Mouse (Mus musculus) intestine, postnatal 0 days (tissue): Measurements from ENCODE around the gene Tas2r117. TPM values are rescaled to one million over a fixed set of nuclear protein-coding genes. Genes with fewer than 3 reads are reported as not detected.

Source experiments
- ATAC-seq: fragments of 200-750 bp; cut with Nextera tagmentation; 2 replicates; pipeline ENCODE4 v1.8.0; 2017; ENCODE audit warnings: mild to moderate bottlenecking, moderate TSS enrichment, moderate library complexity
- H3K27ac ChIP-seq: fragments of 300-500 bp; sonication (generic); 2 replicates; pipeline ENCODE4 v1.5.1; 2014; ENCODE audit warnings: mild to moderate bottlenecking, low read depth, low read length, moderate library complexity
- H3K27me3 ChIP-seq: fragments of 300-500 bp; sonication (generic); replicated peaks from 2 replicates; pipeline ENCODE4 v1.6.1; 2014; ENCODE audit warnings: low read length, mixed read lengths; ENCODE audit not compliant: control insufficient read depth, insufficient read depth
- H3K36me3 ChIP-seq: fragments of 300-500 bp; sonication (generic); 2 replicates; pipeline ENCODE4 v1.6.1; 2014; ENCODE audit warnings: mild to moderate bottlenecking, moderate library complexity; ENCODE audit not compliant: control insufficient read depth, insufficient read depth
- H3K4me1 ChIP-seq: fragments of 300-500 bp; sonication (generic); replicated peaks from 2 replicates; pipeline ENCODE4 v1.6.1; 2014; ENCODE audit warnings: antibody characterized with exemption, low read length, mixed read lengths; ENCODE audit not compliant: control insufficient read depth, insufficient read depth
- H3K4me2 ChIP-seq: fragments of 300-500 bp; sonication (generic); replicated peaks from 2 replicates; pipeline ENCODE4 v1.6.1; 2014; ENCODE audit warnings: low read depth, mild to moderate bottlenecking, moderate library complexity
- H3K4me3 ChIP-seq: fragments of 300-500 bp; sonication (generic); 2 replicates; pipeline ENCODE4 v1.5.1; 2014; ENCODE audit warnings: low read depth, low read length
- H3K9ac ChIP-seq: fragments of 300-500 bp; sonication (generic); 2 replicates; pipeline ENCODE4 v1.6.1; 2014; ENCODE audit warnings: mild to moderate bottlenecking, low read depth, low read length
- H3K9me3 ChIP-seq: fragments of 300-500 bp; sonication (generic); 2 replicates; pipeline ENCODE4 v1.6.1; 2016; ENCODE audit warnings: mixed run types; ENCODE audit not compliant: control insufficient read depth
- CTCF ChIP-seq: sonication (generic); IDR thresholded peaks from 2 replicates; pipeline ENCODE4 v1.5.1; 2016; ENCODE audit warnings: low read depth, mild to moderate bottlenecking, control low read depth, antibody characterized with exemption, moderate library complexity
- WGBS: fragments of 180-500 bp; shearing (Covaris S2); extraction: QIAGEN DNeasy Blood & Tissue Kit; methylation state at CpG from one replicate; pipeline ENCODE4 v1.1.7; 2014; 5-methylcytosine and 5-hydroxymethylcytosine counted together
- polyA plus RNA-seq: library from polyadenylated mRNA; unstranded; fragments of >200 nt; fragmentation: Nextera tagmentation; extraction: Ambion mirVana; gene quantifications from 2 replicates; pipeline ENCODE4 v1.2.1, GENCODE M21; 2015

Gene Tas2r117
- polyA plus RNA-seq: not detected in 2 replicates

DNA sequence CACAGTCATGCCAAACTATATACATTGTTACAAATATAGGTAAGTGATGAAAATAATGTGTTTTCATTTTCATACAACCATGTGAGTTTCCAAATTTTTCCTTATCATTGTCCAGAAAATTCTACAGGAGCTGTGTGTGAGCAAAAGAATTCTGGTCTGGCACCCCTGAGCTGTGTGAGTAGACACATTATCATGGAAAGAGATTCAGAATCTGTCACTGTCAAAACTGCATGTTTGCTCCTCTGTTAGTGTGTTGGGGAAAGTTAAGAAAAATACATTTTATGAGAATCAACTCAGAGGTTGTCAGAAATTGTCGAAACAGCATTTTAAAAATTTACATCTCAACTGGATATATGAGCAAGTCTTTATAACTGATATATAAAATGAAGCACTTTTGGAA lies at the start of gene Tas2r117:
Tas2r117 (plus strand) TSS at position 301 of the 400 bp plus-strand sequence.
- no peaks in the 10 kb centered on the region for H3K4me1 ChIP-seq
- no peaks in the 10 kb centered on the region for H3K27me3 ChIP-seq
- H3K4me3 ChIP-seq: no peak within 1 kb of the TSS
- H3K9ac ChIP-seq: no peak within 1 kb of the TSS
- no peak for ATAC-seq
- WGBS: 79% methylated on average over 1 of the region's 1 CpGs
- no peak for TF ChIP-seq CTCF
- no peaks in the 10 kb centered on the region for H3K9me3 ChIP-seq
- no peak within 1 kb of the TSS for H3K4me2 ChIP-seq
- no peak within 1 kb of the TSS for H3K27ac ChIP-seq
- H3K36me3 ChIP-seq: no peaks in the 10 kb centered on the region

DNA sequence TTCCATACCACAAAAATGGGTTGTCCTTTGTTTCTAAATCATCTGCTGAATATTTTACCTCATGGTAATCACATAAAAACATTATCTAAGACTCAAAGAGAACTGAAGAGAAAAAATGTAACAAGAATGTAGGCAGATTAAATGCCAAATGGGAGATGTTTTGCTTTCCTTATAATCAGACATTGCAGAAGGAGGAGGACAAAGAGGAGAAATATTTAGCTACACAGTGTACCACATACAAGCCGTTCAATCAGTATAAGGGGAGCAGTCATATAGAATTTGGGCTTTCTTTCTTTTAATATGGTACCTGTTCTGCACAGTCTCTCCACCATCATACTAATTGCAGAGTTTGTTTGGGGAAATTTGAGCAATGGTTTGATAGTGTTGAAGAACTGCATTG lies 48.2 kb upstream of the Tas2r117 start, which contains the start of gene Tas2r124:
Tas2r124 (plus strand) TSS at position 301 of the 400 bp plus-strand sequence.
- H3K4me1 ChIP-seq: no peaks in the 10 kb centered on the region
- no peak for TF ChIP-seq CTCF
- 74% methylated on average over 1 of the region's 1 CpGs for WGBS
- H3K4me2 ChIP-seq: no peak within 1 kb of the TSS
- H3K9me3 ChIP-seq: no peaks in the 10 kb centered on the region
- no peak within 1 kb of the TSS for H3K9ac ChIP-seq
- no peak for ATAC-seq
- H3K27ac ChIP-seq: no peak within 1 kb of the TSS
- no peaks in the 10 kb centered on the region for H3K36me3 ChIP-seq
- no peaks in the 10 kb centered on the region for H3K27me3 ChIP-seq
- no peak within 1 kb of the TSS for H3K4me3 ChIP-seq

DNA sequence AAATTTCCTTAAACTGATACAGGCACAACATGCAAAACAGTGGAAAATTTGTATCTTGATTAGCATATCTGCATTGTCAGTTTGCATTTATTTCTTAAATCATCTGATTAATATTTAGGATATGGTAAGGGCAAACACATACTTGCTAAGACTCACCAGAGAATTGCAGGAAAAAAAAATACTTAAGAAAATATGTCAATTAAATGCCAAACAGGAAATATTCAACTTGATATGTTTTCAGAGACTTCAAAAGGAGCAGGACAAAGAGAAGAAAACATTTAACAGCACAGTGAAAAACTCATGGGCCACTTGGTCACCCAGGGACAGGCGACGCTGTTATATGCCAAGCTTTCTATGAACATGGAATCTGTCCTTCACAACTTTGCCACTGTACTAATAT lies 40.8 kb upstream of the Tas2r117 start, which contains the start of gene Tas2r102:
Tas2r102 (plus strand) TSS at position 301 of the 400 bp plus-strand sequence.
- Histone ChIP-seq H3K27ac (no peak within 1 kb of the TSS), H3K4me3 (no peak within 1 kb of the TSS), H3K4me2 (no peak within 1 kb of the TSS), H3K4me1 (no peaks in the 10 kb centered on the region), H3K27me3 (no peaks in the 10 kb centered on the region), H3K9me3 (no peaks in the 10 kb centered on the region), H3K36me3 (no peaks in the 10 kb centered on the region), H3K9ac (no peak within 1 kb of the TSS)
- no peak for TF ChIP-seq CTCF
- ATAC-seq: no peak
- WGBS: 95% methylated on average over 2 of the region's 2 CpGs

DNA sequence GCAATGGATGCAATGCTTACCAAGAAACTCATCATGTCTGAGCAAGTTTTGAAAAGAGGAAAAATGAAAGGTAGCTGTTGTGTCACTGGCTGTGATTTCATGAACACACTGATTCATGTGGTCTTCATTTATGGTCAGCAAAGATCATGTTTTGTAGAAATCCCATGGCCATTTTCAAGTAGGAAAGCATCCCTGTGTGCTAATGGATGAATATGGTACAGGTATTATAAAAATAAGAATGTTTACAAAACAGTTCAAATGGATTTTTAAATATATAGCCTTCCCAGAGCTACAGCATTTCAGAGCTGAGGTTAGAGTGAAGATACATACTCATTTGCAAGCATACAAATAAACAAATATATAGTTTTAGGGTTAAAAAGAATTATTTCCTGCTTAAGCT lies 24.6 kb upstream of the Tas2r117 start, which contains the start of gene Tas2r136:
Tas2r136 (minus strand) TSS at position 101 of the 400 bp plus-strand sequence.
- TF ChIP-seq CTCF: no peak
- ATAC-seq: no peak
- Histone ChIP-seq H3K9me3 (no peaks in the 10 kb centered on the region), H3K4me3 (no peak within 1 kb of the TSS), H3K4me1 (no peaks in the 10 kb centered on the region), H3K27ac (no peak within 1 kb of the TSS), H3K36me3 (no peaks in the 10 kb centered on the region), H3K4me2 (no peak within 1 kb of the TSS), H3K27me3 (no peaks in the 10 kb centered on the region), H3K9ac (no peak within 1 kb of the TSS)

DNA sequence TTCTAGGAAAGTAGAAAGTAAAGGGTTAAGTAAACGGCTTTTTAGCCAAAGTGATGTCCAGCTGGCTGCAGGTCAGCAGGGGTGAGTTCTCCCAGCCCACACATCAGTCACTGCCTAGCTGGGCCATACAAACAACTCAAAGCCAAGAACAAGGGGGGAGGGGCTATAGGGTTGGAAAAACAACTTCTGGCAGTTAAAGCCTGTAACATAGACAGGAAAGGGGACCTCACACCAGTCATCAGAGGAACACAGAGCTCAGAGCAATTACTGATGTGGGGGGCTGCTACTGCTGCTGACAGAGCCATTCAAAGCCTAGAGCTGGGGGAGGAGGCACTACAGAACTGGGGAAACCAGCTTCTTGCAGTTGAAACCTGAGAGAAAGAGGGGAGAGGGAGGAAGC lies 7.2 kb upstream of the Tas2r117 start:
- Histone ChIP-seq H3K27me3 (no peaks in the 10 kb centered on the region), H3K9me3 (peaks cover 3% of the 10 kb centered on the region; the same call in 1 of the 2 replicates), H3K4me3 (no peak overlapping the region), H3K27ac (no peak overlapping the region), H3K9ac (no peak overlapping the region), H3K36me3 (no peaks in the 10 kb centered on the region), H3K4me1 (no peaks in the 10 kb centered on the region), H3K4me2 (no peak overlapping the region)
- ATAC-seq: no peak
- no peak for TF ChIP-seq CTCF
- WGBS: 39% methylated on average over 1 of the region's 1 CpGs

DNA sequence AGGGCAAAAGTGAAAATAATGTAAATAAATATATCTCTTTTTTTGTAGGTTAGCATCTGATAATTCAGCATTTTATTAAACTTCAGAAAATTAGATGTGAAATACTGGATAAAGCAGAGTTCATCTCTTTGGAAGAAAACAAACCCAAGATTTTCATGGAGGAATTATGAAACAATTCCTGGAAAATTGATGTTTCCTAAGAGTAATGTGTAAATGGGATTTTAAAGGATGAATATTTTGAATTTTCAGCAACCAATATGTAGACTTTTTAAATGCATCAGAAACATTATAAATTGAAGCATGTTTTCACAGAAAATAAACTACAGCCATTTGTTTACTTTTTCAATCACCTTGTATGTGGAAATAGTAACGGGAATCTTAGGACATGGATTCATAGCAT lies 44.2 kb downstream of the Tas2r117 start, which contains the start of gene Tas2r123:
Tas2r123 (plus strand) TSS at position 301 of the 400 bp plus-strand sequence.
- WGBS: 79% methylated on average over 1 of the region's 1 CpGs
- Histone ChIP-seq H3K4me3 (no peak within 1 kb of the TSS), H3K27me3 (no peaks in the 10 kb centered on the region), H3K9ac (no peak within 1 kb of the TSS), H3K27ac (no peak within 1 kb of the TSS), H3K4me1 (no peaks in the 10 kb centered on the region), H3K4me2 (no peak within 1 kb of the TSS), H3K9me3 (no peaks in the 10 kb centered on the region), H3K36me3 (no peaks in the 10 kb centered on the region)
- no peak for TF ChIP-seq CTCF
- ATAC-seq: no peak

Other genes starting within 250 kb of the Tas2r117 start
- gene Prh1, start 233.0 kb upstream of the Tas2r117 start, polyA plus RNA-seq: not detected in 2 replicates
- gene Prp2, start 206.9 kb upstream of the Tas2r117 start, polyA plus RNA-seq: not detected in 2 replicates
- not detected in 2 replicates for gene A630073D07Rik, start 151.3 kb upstream of the Tas2r117 start, polyA plus RNA-seq
- gene Tas2r120, start 145.9 kb upstream of the Tas2r117 start, polyA plus RNA-seq: not detected in 2 replicates
- not detected in 2 replicates for gene Tas2r121, start 101.8 kb upstream of the Tas2r117 start, polyA plus RNA-seq
- gene Tas2r122, start 90.9 kb upstream of the Tas2r117 start, polyA plus RNA-seq: not detected in 2 replicates
- not detected in 2 replicates for gene Tas2r115, start 64.8 kb upstream of the Tas2r117 start, polyA plus RNA-seq
- gene Tas2r124, start 48.1 kb upstream of the Tas2r117 start, polyA plus RNA-seq: not detected in 2 replicates
- not detected in 2 replicates for gene Tas2r102, start 40.7 kb upstream of the Tas2r117 start, polyA plus RNA-seq
- not detected in 2 replicates for gene Tas2r136, start 24.7 kb upstream of the Tas2r117 start, polyA plus RNA-seq
- not detected in 2 replicates for gene Tas2r123, start 44.3 kb downstream of the Tas2r117 start, polyA plus RNA-seq
- not detected in 2 replicates for gene Tas2r116, start 52.6 kb downstream of the Tas2r117 start, polyA plus RNA-seq
- not detected in 2 replicates for gene Tas2r110, start 65.2 kb downstream of the Tas2r117 start, polyA plus RNA-seq
- gene Tas2r113, start 90.2 kb downstream of the Tas2r117 start, polyA plus RNA-seq: not detected in 2 replicates
- gene Tas2r125, start 106.8 kb downstream of the Tas2r117 start, polyA plus RNA-seq: not detected in 2 replicates
- gene Tas2r129, start 148.3 kb downstream of the Tas2r117 start, polyA plus RNA-seq: not detected in 2 replicates
- not detected in 2 replicates for gene Tas2r131, start 155.1 kb downstream of the Tas2r117 start, polyA plus RNA-seq
- gene Tas2r109, start 178.1 kb downstream of the Tas2r117 start, polyA plus RNA-seq: not detected in 2 replicates
- not detected in 2 replicates for gene Tas2r103, start 234.3 kb downstream of the Tas2r117 start, polyA plus RNA-seq